Mouse (Mus musculus) forebrain, embryonic 14.5 days (tissue): ENCODE data around the gene Gm21992. TPM values are rescaled to one million over a fixed set of nuclear protein-coding genes. Genes with fewer than 3 reads are reported as not detected.
"Not testable (repeated sequence)": the region's sequence is repeated elsewhere in the genome, so short reads cannot be mapped to it uniquely, and the experiment has no call there.

Source experiments
- ATAC-seq: fragments of 200-750 bp; cut with Nextera tagmentation; 2 replicates; pipeline ENCODE4 v1.8.0; 2017; ENCODE audit warnings: mild to moderate bottlenecking, moderate library complexity
- DNase-seq: peaks from one replicate; pipeline ENCODE4 v3.0.0-alpha.2; 2015; ENCODE audit warnings: low spot score
- H3K27ac ChIP-seq: fragments of 300-500 bp; sonication (generic); 2 replicates; pipeline ENCODE4 v1.5.1; 2014; ENCODE audit warnings: low read depth, mild to moderate bottlenecking, control low read depth, low read length, moderate library complexity
- H3K27me3 ChIP-seq: fragments of 300-500 bp; sonication (generic); replicated peaks from 2 replicates; pipeline ENCODE4 v1.6.1; 2014; ENCODE audit warnings: low read length, control low read depth, mixed read lengths; ENCODE audit not compliant: control insufficient read depth, insufficient read depth
- H3K36me3 ChIP-seq: fragments of 300-500 bp; sonication (generic); 2 replicates; pipeline ENCODE4 v1.6.1; 2014; ENCODE audit warnings: low read length, control low read depth; ENCODE audit not compliant: control insufficient read depth, insufficient read depth
- H3K4me1 ChIP-seq: fragments of 300-500 bp; sonication (generic); 2 replicates; pipeline ENCODE4 v1.6.1; 2014; ENCODE audit warnings: antibody characterized with exemption, low read length, control low read depth; ENCODE audit not compliant: control insufficient read depth, insufficient read depth
- H3K4me2 ChIP-seq: fragments of 300-500 bp; sonication (generic); 2 replicates; pipeline ENCODE4 v1.6.1; 2014; ENCODE audit warnings: mild to moderate bottlenecking, control low read depth, low read length
- H3K4me3 ChIP-seq: fragments of 300-500 bp; sonication (generic); 2 replicates; pipeline ENCODE4 v1.5.1; 2014; ENCODE audit warnings: low read depth, low read length, control low read depth
- H3K9ac ChIP-seq: fragments of 300-500 bp; sonication (generic); 2 replicates; pipeline ENCODE4 v1.6.1; 2014; ENCODE audit warnings: mild to moderate bottlenecking, low read length, control low read depth, moderate library complexity
- H3K9me3 ChIP-seq: fragments of 300-500 bp; sonication (generic); replicated peaks from 2 replicates; pipeline ENCODE4 v1.6.1; 2016; ENCODE audit warnings: low read length, control low read depth, mixed read lengths; ENCODE audit not compliant: control insufficient read depth
- WGBS: fragments of 180-500 bp; shearing (Covaris S2); extraction: QIAGEN DNeasy Blood & Tissue Kit; methylation state at CpG from one replicate; pipeline ENCODE4 v1.1.7; 2014; 5-methylcytosine and 5-hydroxymethylcytosine counted together
- polyA plus RNA-seq: library from polyadenylated mRNA; unstranded; fragments of >200 nt; fragmentation: Nextera tagmentation; extraction: Ambion mirVana; gene quantifications from 2 replicates; pipeline ENCODE4 v1.2.1, GENCODE M21; 2014

The Gm21992 gene
- polyA plus RNA-seq, 1 experiment from 2014 or later: 9.4 TPM

DNA sequence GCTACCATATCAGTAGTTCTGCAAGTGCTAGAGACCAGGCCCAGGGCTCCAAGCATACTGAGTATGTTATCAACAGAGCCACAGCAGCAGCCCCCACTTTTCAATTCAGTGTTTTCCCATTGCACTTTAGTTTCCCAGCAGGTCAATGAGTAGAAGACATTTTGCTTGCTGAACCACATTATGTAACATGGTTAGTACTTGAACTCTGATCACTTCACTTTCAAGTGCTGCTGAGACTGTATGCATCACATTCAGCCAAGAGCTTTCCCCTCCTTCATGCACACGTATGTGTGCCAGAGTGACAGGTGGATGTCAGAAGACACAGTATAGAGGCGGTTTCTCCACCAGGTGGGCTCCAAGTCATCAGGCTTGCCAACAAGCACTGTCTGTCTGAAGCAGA is 28.5 kb downstream of the Gm21992 start:
- WGBS: 77% methylated on average over 2 of the region's 2 CpGs
- Histone ChIP-seq H3K4me1 (0 out of 2 replicates have a peak, but pooled peaks cover 3% of the 10 kb centered on the region), H3K9me3 (no peaks in the 10 kb centered on the region), H3K4me3 (no peak overlapping the region), H3K4me2 (no peak overlapping the region), H3K27me3 (no peaks in the 10 kb centered on the region), H3K27ac (no peak overlapping the region), H3K9ac (no peak overlapping the region), H3K36me3 (peaks cover 86% of the 10 kb centered on the region)
- DNase-seq (no peak), ATAC-seq (no peak)

DNA sequence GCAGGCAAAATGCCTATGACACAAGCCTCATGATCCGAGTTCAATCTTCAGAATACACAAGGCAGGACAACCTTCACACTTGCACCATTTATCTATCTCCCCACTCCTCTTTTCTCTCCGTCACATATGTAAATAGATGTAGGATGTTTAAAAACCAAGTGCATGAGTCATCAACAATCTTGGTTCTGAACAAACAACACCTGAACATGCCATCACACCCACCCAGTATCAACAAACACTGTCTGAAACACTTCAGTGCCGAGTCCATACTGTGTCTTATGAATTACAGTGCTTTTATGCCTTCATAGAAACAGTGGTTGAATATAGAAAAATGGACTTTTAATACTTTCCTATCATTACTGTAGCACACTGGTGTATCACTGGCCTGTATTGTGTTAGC is 38.6 kb downstream of the Gm21992 start:
- DNase-seq (no peak), ATAC-seq (no peak)
- peaks cover 87% of the 10 kb centered on the region for H3K36me3 ChIP-seq

DNA sequence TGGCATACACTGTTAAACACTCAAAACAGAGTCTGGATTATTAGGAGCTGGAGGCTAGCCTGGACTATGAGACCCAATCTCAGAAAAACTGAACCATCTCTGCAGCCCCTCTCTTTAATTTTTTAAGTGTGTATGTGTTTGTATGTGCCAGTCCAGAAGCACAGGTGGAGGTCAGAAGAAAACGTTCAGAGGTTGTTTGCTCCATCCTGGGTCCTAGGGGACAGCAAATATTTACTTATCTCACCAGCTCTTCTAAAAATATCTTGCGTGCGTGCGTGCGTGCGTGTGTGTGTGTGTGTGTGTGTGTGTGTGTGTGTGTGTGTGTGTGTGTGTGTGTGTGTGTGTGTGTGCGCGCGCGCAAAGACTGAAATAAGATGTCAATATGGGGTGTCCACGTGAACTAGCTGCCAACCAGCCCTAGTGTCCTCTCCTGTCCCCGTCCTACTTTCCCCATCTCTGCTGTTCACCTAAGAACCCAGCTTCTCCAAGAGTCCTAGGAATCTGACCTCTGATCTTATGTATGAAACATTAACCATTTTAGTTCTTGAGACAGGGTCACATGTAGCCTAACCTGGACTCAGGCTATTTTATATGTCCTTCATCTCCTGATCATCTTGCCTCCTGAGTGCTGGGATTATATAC is 43.8 kb downstream of the Gm21992 start:
- Histone ChIP-seq H3K27ac (no peak overlapping the region), H3K4me3 (no peak overlapping the region), H3K9me3 (no peaks in the 10 kb centered on the region), H3K9ac (no peak overlapping the region), H3K4me2 (no peak overlapping the region), H3K27me3 (no peaks in the 10 kb centered on the region), H3K36me3 (peaks cover 92% of the 10 kb centered on the region), H3K4me1 (peaks cover 4% of the 10 kb centered on the region; the same call in 1 of the 2 replicates)
- 89% methylated on average over 12 of the region's 12 CpGs for WGBS
- ATAC-seq (no peak), DNase-seq (no peak)

More for the DNA sequence above, 38.6 kb downstream of the Gm21992 start:
- 91% methylated on average over 3 of the region's 3 CpGs for WGBS
- H3K4me3 ChIP-seq: no peak overlapping the region
- H3K9me3 ChIP-seq: no peaks in the 10 kb centered on the region
- H3K9ac ChIP-seq: no peak overlapping the region
- H3K4me1 ChIP-seq: no peaks in the 10 kb centered on the region
- H3K27me3 ChIP-seq: no peaks in the 10 kb centered on the region
- no peak overlapping the region for H3K27ac ChIP-seq
- H3K4me2 ChIP-seq: no peak overlapping the region

DNA sequence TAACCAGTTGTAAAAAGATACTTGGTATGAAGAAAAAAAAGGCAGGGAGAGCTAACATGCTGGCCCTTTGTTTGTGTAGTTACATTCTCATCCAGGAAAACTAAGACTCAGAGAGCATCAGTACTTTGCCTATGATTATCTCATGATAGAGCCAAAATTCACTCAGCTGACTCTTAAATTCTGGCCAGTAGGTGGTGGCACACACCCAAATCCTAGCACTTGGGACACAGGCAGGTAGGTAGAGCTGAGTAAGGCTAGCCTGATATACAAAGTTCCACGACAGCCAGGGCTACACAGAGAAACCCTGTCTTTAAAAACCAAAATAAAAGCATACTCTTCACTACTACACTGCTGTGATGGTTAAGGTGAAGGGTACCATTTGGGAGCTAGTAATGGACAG is 48.5 kb downstream of the Gm21992 start:
- Histone ChIP-seq H3K9me3 (no peaks in the 10 kb centered on the region), H3K36me3 (peaks cover 80% of the 10 kb centered on the region), H3K27ac (no peak overlapping the region), H3K27me3 (no peaks in the 10 kb centered on the region), H3K4me2 (no peak overlapping the region), H3K4me3 (no peak overlapping the region), H3K9ac (no peak overlapping the region), H3K4me1 (peaks cover 29% of the 10 kb centered on the region)
- DNase-seq (no peak), ATAC-seq (no peak)
- WGBS: 50% methylated on average over 1 of the region's 1 CpGs

DNA sequence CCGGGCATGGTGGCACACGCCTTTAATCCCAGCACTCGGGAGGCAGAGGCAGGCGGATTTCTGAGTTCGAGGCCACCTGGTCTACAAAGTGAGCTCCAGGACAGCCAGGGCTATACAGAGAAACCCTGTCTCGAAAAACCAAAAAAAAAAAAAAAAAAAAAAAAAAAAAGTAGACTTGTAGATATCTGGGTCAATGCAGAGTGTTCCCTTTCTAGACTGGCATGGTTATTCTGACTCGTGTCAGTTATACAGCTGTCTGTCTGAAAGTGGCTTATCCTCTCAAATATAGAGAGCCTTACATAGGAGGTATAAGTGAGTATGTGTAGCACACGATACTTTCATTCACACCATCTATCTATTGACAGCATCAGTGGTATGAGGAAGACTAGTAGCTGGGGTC is 50.9 kb downstream of the Gm21992 start:
- H3K27ac ChIP-seq, ATAC-seq, H3K9me3 ChIP-seq, H3K4me3 ChIP-seq, H3K27me3 ChIP-seq, H3K9ac ChIP-seq, DNase-seq: not testable (repeated sequence)
- 92% methylated on average over 8 of the region's 8 CpGs for whole genome bisulfite sequencing
- Histone ChIP-seq H3K4me2 (peak overlapping the region; percentile 26; the same call in 1 of the 2 replicates), H3K36me3 (peaks cover 63% of the 10 kb centered on the region), H3K4me1 (peaks cover 33% of the 10 kb centered on the region)

DNA sequence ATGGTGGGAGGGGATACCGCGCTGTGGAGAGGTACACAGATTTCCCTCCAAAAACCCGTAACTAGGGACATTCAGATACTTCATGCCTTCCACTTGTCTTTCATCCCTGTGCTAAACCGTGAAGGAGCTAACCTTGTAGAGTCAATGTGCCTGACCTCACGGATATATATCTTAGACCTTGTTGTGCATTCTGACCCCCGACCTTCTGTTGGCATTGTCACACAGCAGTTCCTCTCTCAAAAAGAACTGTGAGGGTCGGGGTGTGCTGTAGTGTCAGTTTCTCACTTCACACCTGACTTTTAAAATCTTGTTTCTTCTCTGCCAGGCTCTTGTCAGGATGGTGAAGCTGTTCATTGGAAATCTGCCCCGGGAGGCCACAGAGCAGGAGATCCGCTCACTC is 54.5 kb downstream of the Gm21992 start:
- Histone ChIP-seq H3K4me2 (peak overlapping the region; percentile 54), H3K4me1 (peaks cover 29% of the 10 kb centered on the region), H3K9me3 (no peaks in the 10 kb centered on the region), H3K9ac (peak overlapping the region; percentile 88), H3K4me3 (peak overlapping the region; percentile 65), H3K27me3 (no peaks in the 10 kb centered on the region), H3K27ac (peak overlapping the region; percentile 98), H3K36me3 (peaks cover 40% of the 10 kb centered on the region)
- 1% methylated on average over 9 of the region's 9 CpGs for WGBS
- ATAC-seq (no peak), DNase-seq (no peak)

DNA sequence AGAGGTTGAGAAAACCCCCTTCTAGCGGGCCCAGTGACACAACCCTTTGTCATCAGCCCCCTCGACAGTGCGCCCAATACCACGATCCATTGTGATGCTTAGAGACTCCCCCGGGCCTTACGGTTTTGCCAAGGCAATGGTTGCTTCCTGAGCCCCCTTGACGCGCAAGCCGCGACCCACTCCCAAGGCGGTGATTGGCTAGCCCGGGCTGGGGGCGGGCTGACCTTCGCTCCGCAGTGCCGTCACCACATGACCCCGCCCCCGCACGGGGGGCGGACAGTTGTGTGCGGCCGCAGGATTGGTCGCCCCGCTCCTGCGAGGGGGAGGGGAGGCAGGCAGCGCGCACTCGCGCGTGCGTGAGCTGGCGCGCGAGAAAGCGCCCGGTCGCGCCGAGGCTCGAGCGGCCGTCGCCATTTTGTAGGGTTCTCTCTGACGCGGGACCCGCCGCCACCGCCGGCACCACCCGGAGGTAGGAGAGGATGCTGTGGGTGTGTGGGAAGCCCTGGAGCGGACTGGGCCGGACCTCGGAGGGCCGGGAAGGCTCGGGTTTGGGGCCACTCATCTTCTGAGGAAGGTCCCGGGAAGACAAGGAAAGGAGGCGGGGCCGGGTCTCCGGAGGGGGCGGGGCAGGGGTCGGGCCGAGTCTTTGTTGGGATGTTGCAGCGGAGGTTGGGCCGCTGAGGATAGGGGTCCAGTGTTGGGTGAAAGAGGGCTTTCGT is 55.1 kb downstream of the Gm21992 start, which contains the start of gene Rbm4b:
Rbm4b (plus strand) TSS at position 305 of the 719 bp plus-strand sequence.
- Histone ChIP-seq H3K9ac (peak within 1 kb of the TSS; percentile 88), H3K27ac (peak within 1 kb of the TSS; percentile 98), H3K4me3 (peak within 1 kb of the TSS; percentile 65), H3K4me1 (peaks cover 29% of the 10 kb centered on the region), H3K4me2 (peak within 1 kb of the TSS; percentile 54), H3K9me3 (no peaks in the 10 kb centered on the region), H3K36me3 (peaks cover 40% of the 10 kb centered on the region), H3K27me3 (no peaks in the 10 kb centered on the region)
- under 1% methylated on average over 64 of the region's 65 CpGs for WGBS
- DNase-seq: peak; percentile 99
- ATAC-seq: peak; percentile 96

DNA sequence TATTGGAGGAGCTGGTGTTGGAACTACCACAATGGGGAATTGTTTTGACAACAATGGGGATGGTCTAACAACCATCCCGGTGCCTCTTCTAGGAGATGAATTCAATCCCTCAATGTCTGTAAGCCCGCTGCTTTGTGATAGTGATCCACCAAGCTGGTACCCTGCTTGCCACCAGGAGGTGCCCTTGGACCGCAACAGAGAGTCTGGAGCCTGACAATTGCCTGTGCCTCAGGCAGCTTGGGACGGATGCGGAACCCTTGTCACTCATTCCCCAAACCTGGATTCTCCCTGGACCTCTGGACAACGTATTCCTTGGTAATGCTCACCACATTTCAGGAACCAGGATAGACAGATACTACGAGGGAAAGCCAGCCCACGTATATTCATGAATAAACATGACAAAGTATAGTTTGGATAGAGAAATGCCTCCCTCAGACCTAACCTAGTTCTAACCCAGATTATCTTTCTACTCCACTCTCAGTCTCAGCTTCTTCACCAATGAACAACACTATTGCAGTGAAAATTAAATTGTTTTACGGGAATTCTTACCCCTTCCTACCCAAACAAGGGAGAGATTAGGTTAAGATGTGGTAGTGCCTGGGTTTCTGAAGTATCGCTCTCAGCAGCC is 55.7 kb downstream of the Gm21992 start:
- ATAC-seq (peak; percentile 81), DNase-seq (peak; percentile 95)
- Histone ChIP-seq H3K9ac (peak overlapping the region; percentile 88), H3K27me3 (no peaks in the 10 kb centered on the region), H3K4me1 (peaks cover 24% of the 10 kb centered on the region), H3K36me3 (peaks cover 40% of the 10 kb centered on the region), H3K27ac (peak overlapping the region; percentile 98), H3K4me3 (peak overlapping the region; percentile 65), H3K9me3 (no peaks in the 10 kb centered on the region), H3K4me2 (peak overlapping the region; percentile 54)
- WGBS: 0% methylated on average over 10 of the region's 10 CpGs
